Mouse (Mus musculus): ENCODE data around the gene Mdm2.
"Not testable (repeated sequence)": the region's sequence is repeated elsewhere in the genome, so short reads cannot be mapped to it uniquely, and the experiment has no call there.

The Mdm2 gene

GRCm38 (mm10) chr10:117714048-117714545 is 3.5 kb upstream of the Mdm2 start:
- DNase-seq (ENCODE audit: extremely low spot score, low spot score) = no peak

GRCm38 (mm10) chr10:117713466-117713865 is 2.9 kb upstream of the Mdm2 start:
- no peak for DNase-seq (ENCODE audit: extremely low spot score, low spot score)

GRCm38 (mm10) chr10:117712871-117713270 is 2.3 kb upstream of the Mdm2 start:
- DNase-seq (ENCODE audit: extremely low spot score, low spot score) = no peak

- no peak for DNase-seq (ENCODE audit: extremely low spot score, low spot score)
Observed at GRCm38 (mm10) chr10:117712191-117712754, 1.7 kb upstream of the Mdm2 start.

GRCm38 (mm10) chr10:117711408-117711807 is 850 bp upstream of the Mdm2 start:
- no peak for DNase-seq (ENCODE audit: extremely low spot score, low spot score)

- DNase-seq (ENCODE audit: extremely low spot score, low spot score) = peak; percentile 91
Observed at GRCm38 (mm10) chr10:117709930-117710603, 491 bp downstream of the Mdm2 start.

GRCm38 (mm10) chr10:117709326-117709830 is 1.2 kb downstream of the Mdm2 start:
- no peak for DNase-seq (ENCODE audit: extremely low spot score, low spot score)

GRCm38 (mm10) chr10:117708856-117709255 is 1.7 kb downstream of the Mdm2 start:
- DNase-seq (ENCODE audit: extremely low spot score, low spot score) = no peak

GRCm38 (mm10) chr10:117708376-117708775 is 2.2 kb downstream of the Mdm2 start:
- DNase-seq (ENCODE audit: extremely low spot score, low spot score) = no peak

GRCm38 (mm10) chr10:117707114-117707838 is 3.3 kb downstream of the Mdm2 start:
- no peak for DNase-seq (ENCODE audit: extremely low spot score, low spot score)

GRCm38 (mm10) chr10:117706440-117706839 is 4.1 kb downstream of the Mdm2 start:
- DNase-seq (ENCODE audit: extremely low spot score, low spot score) = no peak

GRCm38 (mm10) chr10:117705806-117706205 is 4.8 kb downstream of the Mdm2 start:
- no peak for DNase-seq (ENCODE audit: extremely low spot score, low spot score)

GRCm38 (mm10) chr10:117704964-117705335 is 5.6 kb downstream of the Mdm2 start:
- DNase-seq (ENCODE audit: extremely low spot score, low spot score) = no peak

- DNase-seq (ENCODE audit: extremely low spot score, low spot score) = not testable (repeated sequence)
Observed at GRCm38 (mm10) chr10:117704314-117704963, 6.1 kb downstream of the Mdm2 start.

GRCm38 (mm10) chr10:117703506-117703905 is 7.1 kb downstream of the Mdm2 start:
- no peak for DNase-seq (ENCODE audit: extremely low spot score, low spot score)

- DNase-seq (ENCODE audit: extremely low spot score, low spot score) = no peak
Observed at GRCm38 (mm10) chr10:117702024-117702833, 8.3 kb downstream of the Mdm2 start.

- no peak for DNase-seq (ENCODE audit: extremely low spot score, low spot score)
Observed at GRCm38 (mm10) chr10:117701034-117701829, 9.3 kb downstream of the Mdm2 start.

- DNase-seq (ENCODE audit: extremely low spot score, low spot score) = no peak
Observed at GRCm38 (mm10) chr10:117700450-117700849, 10.1 kb downstream of the Mdm2 start.

- no peak for DNase-seq (ENCODE audit: extremely low spot score, low spot score)
Observed at GRCm38 (mm10) chr10:117699914-117700313, 10.6 kb downstream of the Mdm2 start.
